Mouse (Mus musculus) CH12.LX (cell line): ENCODE data around the gene Ahnak.

Source experiments
- CTCF ChIP-seq, 2 experiments: IDR thresholded peaks in 1 of 2; conservative IDR thresholded peaks in 1 of 2; 2 replicates each; pipeline ENCODE4 v1.5.1; 2011 to 2012; ENCODE audit warnings: low read depth in 2 of 2, low read length in 2 of 2, improper control_type of control experiment in 1 of 2, inconsistent platforms in 1 of 2, mild to moderate bottlenecking in 1 of 2, moderate library complexity in 1 of 2
- EP300 ChIP-seq: IDR thresholded peaks from 2 replicates; pipeline ENCODE4 v1.6.1; 2011; ENCODE audit warnings: low read length, improper control_type of control experiment
- MAFK ChIP-seq: IDR thresholded peaks from 2 replicates; pipeline ENCODE4 v1.6.1; 2011; ENCODE audit warnings: low read length, improper control_type of control experiment; ENCODE audit not compliant: insufficient replicate concordance
- POLR2A ChIP-seq: IDR thresholded peaks from 2 replicates; pipeline ENCODE4 v1.6.1; 2011; ENCODE audit warnings: low read depth, mild to moderate bottlenecking, improper control_type of control experiment, low read length
- RAD21 ChIP-seq: IDR thresholded peaks from 2 replicates; pipeline ENCODE4 v1.6.1; 2011; ENCODE audit warnings: low read depth, mild to moderate bottlenecking, low read length, improper control_type of control experiment, moderate library complexity
- TCF12 ChIP-seq: IDR thresholded peaks from 2 replicates; pipeline ENCODE4 v1.6.1; 2014; ENCODE audit warnings: low read depth, mild to moderate bottlenecking, inconsistent platforms, low read length, improper control_type of control experiment
- ZNF384 ChIP-seq: IDR thresholded peaks from 2 replicates; pipeline ENCODE4 v1.6.1; 2012; ENCODE audit warnings: low read depth, low read length, improper control_type of control experiment, inconsistent platforms

- no peak for TF ChIP-seq CTCF (conservative IDR thresholded peaks at IDR 0.05 in 1 of 2, IDR thresholded peaks at IDR 0.05 in 1 of 2; ENCODE audit: low read depth in 2 of 2, low read length in 2 of 2)
- TF ChIP-seq MAFK, result no peak
- TF ChIP-seq TCF12, result no peak
- TF ChIP-seq POLR2A, result no peak
- TF ChIP-seq ZNF384, result no peak
- TF ChIP-seq RAD21, result no peak
- TF ChIP-seq EP300, result no peak
Measured at GRCm38 (mm10) chr19:9035101-9035500, 46.0 kb downstream of the Ahnak start.
